Mouse (Mus musculus) forebrain, embryonic 14.5 days (tissue): ENCODE measurements at regions not wholly inside any gene's neighbourhood (a gene's known extent, or its start where the extent isn't known, plus 50 kb on each side); places are given as distances from the start of the nearest gene placed in this dataset.

Source experiments
- ATAC-seq: fragments of 200-750 bp; cut with Nextera tagmentation; 2 replicates; pipeline ENCODE4 v1.8.0; 2017; ENCODE audit warnings: mild to moderate bottlenecking, moderate library complexity
- DNase-seq: peaks from one replicate; pipeline ENCODE4 v3.0.0-alpha.2; 2015; ENCODE audit warnings: low spot score
- H3K27ac ChIP-seq: fragments of 300-500 bp; sonication (generic); 2 replicates; pipeline ENCODE4 v1.5.1; 2014; ENCODE audit warnings: low read depth, mild to moderate bottlenecking, control low read depth, low read length, moderate library complexity
- H3K27me3 ChIP-seq: fragments of 300-500 bp; sonication (generic); replicated peaks from 2 replicates; pipeline ENCODE4 v1.6.1; 2014; ENCODE audit warnings: low read length, control low read depth, mixed read lengths; ENCODE audit not compliant: control insufficient read depth, insufficient read depth
- H3K36me3 ChIP-seq: fragments of 300-500 bp; sonication (generic); 2 replicates; pipeline ENCODE4 v1.6.1; 2014; ENCODE audit warnings: low read length, control low read depth; ENCODE audit not compliant: control insufficient read depth, insufficient read depth
- H3K4me1 ChIP-seq: fragments of 300-500 bp; sonication (generic); 2 replicates; pipeline ENCODE4 v1.6.1; 2014; ENCODE audit warnings: antibody characterized with exemption, low read length, control low read depth; ENCODE audit not compliant: control insufficient read depth, insufficient read depth
- H3K4me2 ChIP-seq: fragments of 300-500 bp; sonication (generic); 2 replicates; pipeline ENCODE4 v1.6.1; 2014; ENCODE audit warnings: mild to moderate bottlenecking, control low read depth, low read length
- H3K4me3 ChIP-seq: fragments of 300-500 bp; sonication (generic); 2 replicates; pipeline ENCODE4 v1.5.1; 2014; ENCODE audit warnings: low read depth, low read length, control low read depth
- H3K9ac ChIP-seq: fragments of 300-500 bp; sonication (generic); 2 replicates; pipeline ENCODE4 v1.6.1; 2014; ENCODE audit warnings: mild to moderate bottlenecking, low read length, control low read depth, moderate library complexity
- H3K9me3 ChIP-seq: fragments of 300-500 bp; sonication (generic); replicated peaks from 2 replicates; pipeline ENCODE4 v1.6.1; 2016; ENCODE audit warnings: low read length, control low read depth, mixed read lengths; ENCODE audit not compliant: control insufficient read depth
- WGBS: fragments of 180-500 bp; shearing (Covaris S2); extraction: QIAGEN DNeasy Blood & Tissue Kit; methylation state at CpG from one replicate; pipeline ENCODE4 v1.1.7; 2014; 5-methylcytosine and 5-hydroxymethylcytosine counted together

GRCm38 (mm10) chr13:42358588-42358987 lies 57.3 kb downstream of the Edn1 start:
- Histone ChIP-seq H3K27me3 (no peaks in the 10 kb centered on the region), H3K9ac (no peak overlapping the region), H3K4me2 (no peak overlapping the region), H3K36me3 (no peaks in the 10 kb centered on the region), H3K27ac (no peak overlapping the region), H3K4me1 (no peaks in the 10 kb centered on the region), H3K4me3 (no peak overlapping the region), H3K9me3 (no peaks in the 10 kb centered on the region)
- ATAC-seq (no peak), DNase-seq (no peak)
- 86% methylated on average over 9 of the region's 9 CpGs for WGBS

DNA sequence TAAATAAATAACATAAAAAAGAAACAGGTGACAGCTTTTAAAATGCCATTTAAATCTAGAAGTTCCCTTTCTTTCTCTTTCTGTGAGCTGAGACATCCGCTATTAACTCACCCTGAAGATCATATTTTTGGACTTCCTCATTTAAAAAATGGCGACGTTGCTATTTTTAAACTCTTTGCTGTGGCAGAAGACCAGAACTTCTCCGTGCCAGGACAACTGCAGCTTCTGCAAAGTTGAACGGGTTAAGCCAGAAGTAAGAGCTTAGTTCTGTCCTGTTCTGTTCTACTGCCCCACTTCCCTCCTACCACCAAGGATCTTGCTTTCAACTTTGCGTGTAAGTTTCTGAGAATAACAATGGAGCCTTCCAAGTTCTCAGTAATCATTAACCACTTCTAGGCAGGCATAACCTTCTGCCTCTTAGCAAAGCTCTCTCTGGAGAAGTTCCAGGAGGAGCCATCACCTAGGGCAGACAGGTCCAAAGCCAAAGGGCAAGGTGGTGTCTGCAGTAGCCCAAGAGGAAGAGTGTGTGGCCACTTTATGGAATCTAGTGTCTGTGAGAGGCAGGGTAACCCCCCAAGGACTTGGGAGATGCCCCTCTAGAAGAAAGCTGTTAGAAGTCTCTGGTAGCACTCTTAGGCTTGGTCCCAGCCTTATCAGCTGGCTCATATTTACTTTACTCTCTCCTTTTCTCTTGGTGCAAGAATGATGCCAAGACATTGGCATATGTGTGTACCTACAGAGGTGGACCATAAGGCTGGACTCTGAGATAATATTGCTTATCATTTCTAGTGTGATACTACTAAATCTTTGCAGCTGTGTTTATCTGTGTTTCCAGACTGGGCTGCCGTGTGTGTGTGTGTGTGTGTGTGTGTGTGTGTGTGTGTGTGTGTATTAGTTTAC lies 66.6 kb downstream of the Edn1 start:
- Histone ChIP-seq H3K36me3 (no peaks in the 10 kb centered on the region), H3K4me3 (no peak overlapping the region), H3K4me2 (no peak overlapping the region), H3K27me3 (no peaks in the 10 kb centered on the region), H3K27ac (no peak overlapping the region), H3K4me1 (no peaks in the 10 kb centered on the region), H3K9ac (no peak overlapping the region), H3K9me3 (no peaks in the 10 kb centered on the region)
- ATAC-seq (no peak), DNase-seq (no peak)
- WGBS: 91% methylated on average over 7 of the region's 7 CpGs

GRCm38 (mm10) chr13:42369826-42370225 lies 68.5 kb downstream of the Edn1 start:
- H3K4me3 ChIP-seq: no peak overlapping the region
- 92% methylated on average over 1 of the region's 1 CpGs for WGBS
- no peak for DNase-seq
- ATAC-seq: no peak
- no peak overlapping the region for H3K4me2 ChIP-seq
- H3K9me3 ChIP-seq: no peaks in the 10 kb centered on the region
- no peak overlapping the region for H3K27ac ChIP-seq
- H3K4me1 ChIP-seq: no peaks in the 10 kb centered on the region
- no peaks in the 10 kb centered on the region for H3K27me3 ChIP-seq
- no peak overlapping the region for H3K9ac ChIP-seq
- no peaks in the 10 kb centered on the region for H3K36me3 ChIP-seq

- Histone ChIP-seq H3K27ac (no peak overlapping the region), H3K4me3 (no peak overlapping the region), H3K4me2 (no peak overlapping the region), H3K9me3 (no peaks in the 10 kb centered on the region), H3K4me1 (no peaks in the 10 kb centered on the region), H3K36me3 (no peaks in the 10 kb centered on the region), H3K27me3 (no peaks in the 10 kb centered on the region), H3K9ac (no peak overlapping the region)
- DNase-seq: no peak
- 90% methylated on average over 4 of the region's 4 CpGs for WGBS
- no peak for ATAC-seq
Observed at GRCm38 (mm10) chr13:42372201-42372600, 70.9 kb downstream of the Edn1 start.

GRCm38 (mm10) chr13:42374181-42374596 lies 72.9 kb downstream of the Edn1 start:
- no peaks in the 10 kb centered on the region for H3K36me3 ChIP-seq
- no peak overlapping the region for H3K4me2 ChIP-seq
- no peaks in the 10 kb centered on the region for H3K27me3 ChIP-seq
- H3K4me3 ChIP-seq: no peak overlapping the region
- no peaks in the 10 kb centered on the region for H3K4me1 ChIP-seq
- no peak overlapping the region for H3K9ac ChIP-seq
- ATAC-seq (no peak), DNase-seq (no peak)
- H3K9me3 ChIP-seq: no peaks in the 10 kb centered on the region
- no peak overlapping the region for H3K27ac ChIP-seq
- WGBS: 87% methylated on average over 8 of the region's 8 CpGs

GRCm38 (mm10) chr13:42379675-42380074 lies 78.4 kb downstream of the Edn1 start:
- no peaks in the 10 kb centered on the region for H3K4me1 ChIP-seq
- no peaks in the 10 kb centered on the region for H3K27me3 ChIP-seq
- no peak overlapping the region for H3K9ac ChIP-seq
- 81% methylated on average over 6 of the region's 6 CpGs for WGBS
- no peak overlapping the region for H3K4me2 ChIP-seq
- no peak overlapping the region for H3K27ac ChIP-seq
- ATAC-seq: no peak
- H3K36me3 ChIP-seq: no peaks in the 10 kb centered on the region
- no peaks in the 10 kb centered on the region for H3K9me3 ChIP-seq
- no peak for DNase-seq
- no peak overlapping the region for H3K4me3 ChIP-seq

DNA sequence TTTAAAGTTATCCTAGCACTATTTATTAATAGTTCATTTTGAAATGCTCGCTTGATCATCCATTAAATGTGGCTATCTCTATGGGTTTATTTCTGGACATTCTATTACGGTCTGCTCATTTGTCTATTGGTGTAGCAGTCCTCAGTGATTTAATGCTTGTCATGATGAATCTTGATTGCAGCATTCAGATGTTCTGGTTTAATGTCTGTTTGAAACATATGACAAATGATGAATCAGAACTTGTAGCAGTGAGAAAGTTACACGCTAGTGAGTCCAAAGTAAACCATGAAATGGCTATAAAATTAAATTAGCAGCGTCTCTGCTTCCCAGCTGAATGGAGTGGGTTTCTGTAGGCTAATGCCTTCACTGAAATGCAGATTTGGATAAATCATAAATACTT lies 81.8 kb downstream of the Edn1 start:
- Histone ChIP-seq H3K4me2 (no peak overlapping the region), H3K4me1 (no peaks in the 10 kb centered on the region), H3K27ac (no peak overlapping the region), H3K9ac (no peak overlapping the region), H3K4me3 (no peak overlapping the region), H3K9me3 (no peaks in the 10 kb centered on the region), H3K36me3 (no peaks in the 10 kb centered on the region), H3K27me3 (no peaks in the 10 kb centered on the region)
- 92% methylated on average over 4 of the region's 4 CpGs for WGBS
- DNase-seq: no peak
- no peak for ATAC-seq

DNA sequence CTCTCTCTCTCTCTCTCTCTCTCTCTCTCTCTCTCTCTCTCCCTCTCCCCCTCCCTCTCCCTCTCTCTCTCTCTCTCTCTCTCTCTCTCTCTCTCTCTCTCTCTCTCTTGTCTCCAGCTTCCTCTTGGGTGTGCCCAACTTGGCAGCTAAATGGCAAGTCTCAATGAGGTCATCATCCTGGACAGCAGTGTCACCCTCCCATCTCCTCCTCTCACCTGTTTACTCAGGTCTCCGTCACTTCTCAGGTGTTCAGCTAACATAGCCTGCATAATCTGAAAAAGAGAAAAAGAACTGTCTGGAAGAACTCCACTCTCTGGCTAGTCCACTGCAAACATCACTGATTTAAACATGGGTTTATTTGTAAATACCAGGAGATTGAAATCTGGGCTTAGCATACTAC lies 89.1 kb downstream of the Edn1 start:
- no peak for ATAC-seq
- no peak overlapping the region for H3K27ac ChIP-seq
- no peaks in the 10 kb centered on the region for H3K27me3 ChIP-seq
- no peaks in the 10 kb centered on the region for H3K4me1 ChIP-seq
- no peaks in the 10 kb centered on the region for H3K36me3 ChIP-seq
- H3K9me3 ChIP-seq: no peaks in the 10 kb centered on the region
- no peak for DNase-seq
- H3K4me2 ChIP-seq: no peak overlapping the region
- H3K4me3 ChIP-seq: no peak overlapping the region
- WGBS: 84% methylated on average over 1 of the region's 1 CpGs
- H3K9ac ChIP-seq: no peak overlapping the region

- no peak overlapping the region for H3K9ac ChIP-seq
- WGBS: 86% methylated on average over 9 of the region's 9 CpGs
- H3K9me3 ChIP-seq: no peaks in the 10 kb centered on the region
- H3K4me1 ChIP-seq: no peaks in the 10 kb centered on the region
- ATAC-seq (no peak), DNase-seq (no peak)
- no peak overlapping the region for H3K4me3 ChIP-seq
- H3K27ac ChIP-seq: no peak overlapping the region
- no peak overlapping the region for H3K4me2 ChIP-seq
- H3K27me3 ChIP-seq: no peaks in the 10 kb centered on the region
- H3K36me3 ChIP-seq: no peaks in the 10 kb centered on the region
Observed at GRCm38 (mm10) chr13:42391330-42392005, 90.2 kb downstream of the Edn1 start.
